Mouse (Mus musculus) gastrocnemius, postnatal 36 days (tissue): Measurements from ENCODE around the gene Rnf103. TPM values are rescaled to one million over a fixed set of nuclear protein-coding genes. Genes with fewer than 3 reads are reported as not detected.
A peak's percentile ranks its signal among the peaks of the same experiment; 100 is the strongest.

Source experiments
- DNase-seq, 2 experiments: peaks; one replicate each; pipeline ENCODE4 v3.0.0; 2022
- intact Hi-C: fragments of 180-260 bp; cut with DNase I; formaldehyde crosslinking; loops from one replicate; pipeline ENCODE4 v1.15.1; 2025
- total RNA-seq, 2 experiments: library from RNA; stranded (reverse); gene quantifications; 2 replicates each; pipeline ENCODE4 v1.2.3; 2021

The Rnf103 gene
- total RNA-seq, 2 experiments from 2014 or later = 17.8 to 18.4 TPM

- no peak for DNase-seq
- intact Hi-C loops = no loop called here
Observed at GRCm38 (mm10) chr6:71486867-71487266, 6.8 kb upstream of the Rnf103 start.

GRCm38 (mm10) chr6:71487966-71488365, 5.7 kb upstream of the Rnf103 start:
- DNase-seq = no peak
- intact Hi-C loops = no loop called here

GRCm38 (mm10) chr6:71492136-71492535, 1.6 kb upstream of the Rnf103 start:
- intact Hi-C loops = no loop called here
- DNase-seq = no peak

GRCm38 (mm10) chr6:71492756-71493674, 679 bp upstream of the Rnf103 start:
- DNase-seq = no peak
- intact Hi-C loops = no loop called here

GRCm38 (mm10) chr6:71494341-71495020, 787 bp downstream of the Rnf103 start:
- intact Hi-C loops = loop anchor here (2.0 kb wide), 1 partner anchor 54 kb away; the partner anchor contains the start of gene Rmnd5a
- peak in 1 of 2 experiments; percentile 61 for DNase-seq

- intact Hi-C loops = loop anchor here (5.0 kb wide), 1 partner anchor 42 kb away; the partner anchor contains the start of gene Chmp3
- no peak for DNase-seq
Observed at GRCm38 (mm10) chr6:71500575-71500974, 6.9 kb downstream of the Rnf103 start.

GRCm38 (mm10) chr6:71503001-71503400, 9.3 kb downstream of the Rnf103 start:
- intact Hi-C loops = loop anchor here (5.0 kb wide), 1 partner anchor 39 kb away; the partner anchor contains the start of gene Chmp3

GRCm38 (mm10) chr6:71503670-71504069, 10.0 kb downstream of the Rnf103 start:
- intact Hi-C loops = loop anchor here (5.0 kb wide), 1 partner anchor 39 kb away; the partner anchor contains the start of gene Chmp3
- DNase-seq = no peak

More at GRCm38 (mm10) chr6:71503001-71503400, 9.3 kb downstream of the Rnf103 start:
- no peak for DNase-seq

GRCm38 (mm10) chr6:71504091-71504490, 10.4 kb downstream of the Rnf103 start:
- intact Hi-C loops = loop anchor here (5.0 kb wide), 1 partner anchor 38 kb away; the partner anchor contains the start of gene Chmp3
- DNase-seq = no peak

- no peak for DNase-seq
- intact Hi-C loops = no loop called here
Observed at GRCm38 (mm10) chr6:71505671-71506070, 12.0 kb downstream of the Rnf103 start.

- intact Hi-C loops = no loop called here
- no peak for DNase-seq
Observed at GRCm38 (mm10) chr6:71519476-71519875, 25.8 kb downstream of the Rnf103 start.

- no peak for DNase-seq
- intact Hi-C loops = no loop called here
Observed at GRCm38 (mm10) chr6:71525556-71525955, 31.9 kb downstream of the Rnf103 start.

- intact Hi-C loops = no loop called here
- DNase-seq = no peak
Observed at GRCm38 (mm10) chr6:71527056-71527455, 33.4 kb downstream of the Rnf103 start.

GRCm38 (mm10) chr6:71527826-71528225, 34.1 kb downstream of the Rnf103 start:
- DNase-seq = no peak
- intact Hi-C loops = no loop called here

- intact Hi-C loops = no loop called here
- no peak for DNase-seq
Observed at GRCm38 (mm10) chr6:71530176-71530575, 36.5 kb downstream of the Rnf103 start.

GRCm38 (mm10) chr6:71537286-71537685, 43.6 kb downstream of the Rnf103 start:
- intact Hi-C loops = no loop called here
- DNase-seq = no peak

GRCm38 (mm10) chr6:71543686-71544499, 50.2 kb downstream of the Rnf103 start, which contains the start of gene Chmp3:
Gene Chmp3, plus strand, starts transcription at chr6:71543797.
- DNase-seq = peak; percentile 95 to 98
- intact Hi-C loops = loop anchor here (5.0 kb wide), 1 partner anchor 42 kb away; no protein-coding TSS in a partner anchor

- intact Hi-C loops = no loop called here
- no peak for DNase-seq
Observed at GRCm38 (mm10) chr6:71555507-71555951, 61.8 kb downstream of the Rnf103 start.

- DNase-seq = no peak
- intact Hi-C loops = no loop called here
Observed at GRCm38 (mm10) chr6:71556826-71557225, 63.1 kb downstream of the Rnf103 start.
